Mouse (Mus musculus) kidney, postnatal 0 days (tissue): ENCODE data around the gene Tmpo. TPM values are rescaled to one million over a fixed set of nuclear protein-coding genes. Genes with fewer than 3 reads are reported as not detected.
A peak's percentile ranks its signal among the peaks of the same experiment; 100 is the strongest.

ENCODE experiments used
- ATAC-seq: fragments of 200-750 bp; cut with Nextera tagmentation; replicated peaks from 2 replicates; pipeline ENCODE4 v1.8.0; 2017; ENCODE audit warnings: low read depth, moderate number of reproducible peaks, moderate TSS enrichment, moderate library complexity; ENCODE audit not compliant: low FRiP score
- DNase-seq: peaks from one replicate; pipeline ENCODE4 v3.0.0-alpha.2; 2016; ENCODE audit warnings: low spot score
- H3K27ac ChIP-seq: fragments of 300-500 bp; sonication (generic); 2 replicates; pipeline ENCODE4 v1.5.1; 2014; ENCODE audit warnings: mild to moderate bottlenecking
- H3K27me3 ChIP-seq: fragments of 300-500 bp; sonication (generic); 2 replicates; pipeline ENCODE4 v1.6.1; 2014; ENCODE audit warnings: low read length, mixed read lengths; ENCODE audit not compliant: insufficient read depth
- H3K36me3 ChIP-seq: fragments of 300-500 bp; sonication (generic); 2 replicates; pipeline ENCODE4 v1.6.1; 2014; ENCODE audit warnings: low read length, mixed read lengths; ENCODE audit not compliant: insufficient read depth
- H3K4me1 ChIP-seq: fragments of 300-500 bp; sonication (generic); replicated peaks from 2 replicates; pipeline ENCODE4 v1.6.1; 2014; ENCODE audit warnings: antibody characterized with exemption, low read length, mixed read lengths; ENCODE audit not compliant: insufficient read depth
- H3K4me2 ChIP-seq: fragments of 300-500 bp; sonication (generic); 2 replicates; pipeline ENCODE4 v1.6.1; 2014; ENCODE audit warnings: mild to moderate bottlenecking, low read length, moderate library complexity, mixed read lengths
- H3K4me3 ChIP-seq: fragments of 300-500 bp; sonication (generic); replicated peaks from 2 replicates; pipeline ENCODE4 v1.5.1; 2014; ENCODE audit warnings: low read depth, low read length
- H3K9ac ChIP-seq: fragments of 300-500 bp; sonication (generic); 2 replicates; pipeline ENCODE4 v1.6.1; 2014; ENCODE audit warnings: low read depth, low read length
- H3K9me3 ChIP-seq: fragments of 300-500 bp; sonication (generic); replicated peaks from 2 replicates; pipeline ENCODE4 v1.6.1; 2016; ENCODE audit warnings: low read length, inconsistent platforms, mixed read lengths
- CTCF ChIP-seq: IDR thresholded peaks from 2 replicates; pipeline ENCODE4 v1.5.1; 2016; ENCODE audit warnings: antibody characterized with exemption, low read depth, mild to moderate bottlenecking, moderate library complexity
- WGBS: fragments of 180-500 bp; shearing (Covaris S2); extraction: QIAGEN DNeasy Blood & Tissue Kit; methylation state at CpG from one replicate; pipeline ENCODE4 v1.1.7; 2014; 5-methylcytosine and 5-hydroxymethylcytosine counted together
- polyA plus RNA-seq: library from polyadenylated mRNA; unstranded; fragments of >200 nt; fragmentation: Nextera tagmentation; extraction: Ambion mirVana; gene quantifications from 2 replicates; pipeline ENCODE4 v1.2.1, GENCODE M21; 2015

The Tmpo gene
- polyA plus RNA-seq, 1 experiment from 2014 or later = 160 TPM

GRCm38 (mm10) chr10:91208899-91209667 is 28.0 kb upstream of the Tmpo start:
- ATAC-seq = no peak
- no peaks in the 10 kb centered on the region for H3K4me1 ChIP-seq
- WGBS = 86% methylated on average over 11 of the region's 11 CpGs
- no peak overlapping the region for H3K4me3 ChIP-seq
- H3K27ac ChIP-seq = no peak overlapping the region
- H3K9ac ChIP-seq = no peak overlapping the region
- no peak overlapping the region for H3K4me2 ChIP-seq
- no peaks in the 10 kb centered on the region for H3K9me3 ChIP-seq
- no peaks in the 10 kb centered on the region for H3K36me3 ChIP-seq
- no peak for DNase-seq
- TF ChIP-seq CTCF = no peak
- H3K27me3 ChIP-seq = no peaks in the 10 kb centered on the region

DNA sequence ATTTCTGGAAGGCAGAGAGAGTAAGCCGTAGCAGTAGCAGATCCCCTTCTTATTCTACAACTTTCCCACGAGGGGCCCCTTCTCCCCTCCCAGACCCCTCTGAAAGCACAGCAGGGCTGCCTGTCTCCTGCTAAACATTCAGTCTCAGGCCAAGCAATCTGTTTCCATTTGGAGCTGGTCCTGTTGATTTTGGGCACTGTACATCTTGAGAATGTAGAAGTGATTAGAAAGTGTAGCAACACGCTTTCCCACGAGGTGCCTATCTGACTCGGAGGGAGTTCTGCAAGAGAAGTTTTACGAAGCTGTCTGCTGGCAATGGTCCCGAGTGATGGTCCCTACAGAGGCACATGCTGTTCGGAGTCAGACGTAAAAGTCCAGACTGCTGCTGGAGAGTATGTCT is 27.3 kb upstream of the Tmpo start:
- H3K9me3 ChIP-seq = no peaks in the 10 kb centered on the region
- H3K4me1 ChIP-seq = no peaks in the 10 kb centered on the region
- H3K4me2 ChIP-seq = no peak overlapping the region
- DNase-seq (no peak), ATAC-seq (no peak)
- H3K27ac ChIP-seq = no peak overlapping the region
- H3K4me3 ChIP-seq = no peak overlapping the region
- no peaks in the 10 kb centered on the region for H3K36me3 ChIP-seq
- 60% methylated on average over 9 of the region's 9 CpGs for WGBS
- TF ChIP-seq CTCF = no peak
- H3K9ac ChIP-seq = no peak overlapping the region
- H3K27me3 ChIP-seq = no peaks in the 10 kb centered on the region

GRCm38 (mm10) chr10:91207275-91207674 is 26.2 kb upstream of the Tmpo start:
- no peak overlapping the region for H3K4me3 ChIP-seq
- TF ChIP-seq CTCF = peak; percentile 45; the same call in 1 of the 2 replicates
- no peak overlapping the region for H3K9ac ChIP-seq
- no peak for ATAC-seq
- DNase-seq = no peak
- no peak overlapping the region for H3K4me2 ChIP-seq
- no peaks in the 10 kb centered on the region for H3K36me3 ChIP-seq
- H3K4me1 ChIP-seq = no peaks in the 10 kb centered on the region
- no peaks in the 10 kb centered on the region for H3K27me3 ChIP-seq
- no peak overlapping the region for H3K27ac ChIP-seq
- H3K9me3 ChIP-seq = no peaks in the 10 kb centered on the region

DNA sequence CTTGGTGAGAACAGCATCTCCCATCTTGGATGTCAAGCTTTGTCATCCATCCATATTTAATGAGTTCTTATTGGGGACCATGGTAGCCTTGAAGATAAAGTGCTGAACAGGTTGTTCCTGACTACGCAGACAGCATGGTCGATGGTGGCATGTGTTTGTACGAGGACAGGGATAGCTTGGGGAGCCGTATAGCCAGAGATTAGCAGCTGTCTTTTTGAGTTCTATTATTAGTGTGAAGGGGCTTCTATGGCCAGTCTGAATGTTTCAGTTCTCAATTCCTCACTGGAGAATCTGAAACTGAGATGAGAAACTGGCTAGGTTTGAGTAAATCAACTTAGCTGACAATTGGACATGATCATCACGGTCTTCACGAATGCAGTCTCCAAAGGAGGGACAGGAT is 24.5 kb upstream of the Tmpo start:
- Histone ChIP-seq H3K4me3 (no peak overlapping the region), H3K27me3 (no peaks in the 10 kb centered on the region), H3K4me2 (no peak overlapping the region), H3K4me1 (no peaks in the 10 kb centered on the region), H3K27ac (no peak overlapping the region), H3K9me3 (no peaks in the 10 kb centered on the region), H3K36me3 (no peaks in the 10 kb centered on the region), H3K9ac (no peak overlapping the region)
- 83% methylated on average over 6 of the region's 6 CpGs for WGBS
- TF ChIP-seq CTCF = no peak
- no peak for ATAC-seq
- DNase-seq = no peak

DNA sequence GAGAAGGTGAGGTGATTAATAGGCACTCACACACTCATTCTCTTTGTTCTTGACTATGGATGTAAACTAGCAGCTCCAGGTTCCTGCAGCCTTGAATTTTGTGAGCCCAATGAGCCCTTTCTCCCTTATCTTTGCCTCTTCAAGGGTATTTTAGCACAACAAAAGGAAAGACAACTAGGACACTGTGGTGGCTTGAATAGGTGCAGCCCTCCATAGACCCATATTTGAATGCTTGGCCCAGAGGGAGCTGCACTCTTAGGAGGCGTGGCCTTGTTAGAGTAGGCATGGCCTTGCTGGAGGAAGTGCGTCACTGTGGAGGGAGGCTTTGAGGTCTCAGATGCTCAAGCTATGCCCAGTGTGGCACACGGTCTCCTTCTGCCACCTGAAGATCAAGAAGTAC is 19.5 kb upstream of the Tmpo start:
- H3K27ac ChIP-seq = no peak overlapping the region
- no peak for DNase-seq
- no peak for TF ChIP-seq CTCF
- H3K4me1 ChIP-seq = no peaks in the 10 kb centered on the region
- no peaks in the 10 kb centered on the region for H3K9me3 ChIP-seq
- H3K27me3 ChIP-seq = no peaks in the 10 kb centered on the region
- 94% methylated on average over 3 of the region's 3 CpGs for WGBS
- no peak overlapping the region for H3K4me3 ChIP-seq
- no peak overlapping the region for H3K9ac ChIP-seq
- H3K36me3 ChIP-seq = no peaks in the 10 kb centered on the region
- ATAC-seq = no peak
- no peak overlapping the region for H3K4me2 ChIP-seq

GRCm38 (mm10) chr10:91199238-91199780 is 18.2 kb upstream of the Tmpo start:
- Histone ChIP-seq H3K27ac (no peak overlapping the region), H3K27me3 (no peaks in the 10 kb centered on the region), H3K36me3 (no peaks in the 10 kb centered on the region), H3K9me3 (no peaks in the 10 kb centered on the region), H3K9ac (no peak overlapping the region), H3K4me2 (no peak overlapping the region), H3K4me1 (no peaks in the 10 kb centered on the region), H3K4me3 (no peak overlapping the region)
- no peak for ATAC-seq
- 68% methylated on average over 1 of the region's 1 CpGs for WGBS
- DNase-seq = no peak
- no peak for TF ChIP-seq CTCF
